Mouse (Mus musculus) stomach, embryonic 14.5 days (tissue): ENCODE results near the gene Parp11. TPM values are rescaled to one million over a fixed set of nuclear protein-coding genes. Genes with fewer than 3 reads are reported as not detected.

Source experiments
- ATAC-seq: fragments of 200-750 bp; cut with Nextera tagmentation; 2 replicates; pipeline ENCODE4 v1.8.0; 2017; ENCODE audit warnings: low read depth, moderate TSS enrichment; ENCODE audit not compliant: insufficient number of reproducible peaks, insufficient read depth, low FRiP score
- H3K27ac ChIP-seq: fragments of 300-500 bp; sonication (generic); 2 replicates; pipeline ENCODE4 v1.5.1; 2014; ENCODE audit warnings: mild to moderate bottlenecking, low read length, moderate library complexity, mixed read lengths
- H3K27me3 ChIP-seq: fragments of 300-500 bp; sonication (generic); 2 replicates; pipeline ENCODE4 v1.6.1; 2014; ENCODE audit warnings: low read length, control low read depth, mixed read lengths; ENCODE audit not compliant: control insufficient read depth, insufficient read depth
- H3K36me3 ChIP-seq: fragments of 300-500 bp; sonication (generic); 2 replicates; pipeline ENCODE4 v1.6.1; 2014; ENCODE audit warnings: mild to moderate bottlenecking, control low read depth, low read length, moderate library complexity, mixed read lengths; ENCODE audit not compliant: control insufficient read depth, insufficient read depth
- H3K4me1 ChIP-seq: fragments of 300-500 bp; sonication (generic); 2 replicates; pipeline ENCODE4 v1.6.1; 2014; ENCODE audit warnings: low read length, control low read depth, mixed read lengths; ENCODE audit not compliant: control insufficient read depth, insufficient read depth
- H3K4me2 ChIP-seq: fragments of 300-500 bp; sonication (generic); replicated peaks from 2 replicates; pipeline ENCODE4 v1.6.1; 2014; ENCODE audit warnings: low read depth, low read length, control low read depth
- H3K4me3 ChIP-seq: fragments of 300-500 bp; sonication (generic); 2 replicates; pipeline ENCODE4 v1.5.1; 2014; ENCODE audit warnings: low read depth, low read length, control low read depth
- H3K9ac ChIP-seq: fragments of 300-500 bp; sonication (generic); replicated peaks from 2 replicates; pipeline ENCODE4 v1.6.1; 2014; ENCODE audit warnings: low read depth, mild to moderate bottlenecking, control low read depth, low read length, moderate library complexity, mixed read lengths
- H3K9me3 ChIP-seq: fragments of 300-500 bp; sonication (generic); 2 replicates; pipeline ENCODE4 v1.6.1; 2016; ENCODE audit warnings: low read depth, low read length, control low read depth; ENCODE audit not compliant: control insufficient read depth
- WGBS: fragments of 180-500 bp; shearing (Covaris S2); extraction: QIAGEN DNeasy Blood & Tissue Kit; methylation state at CpG from one replicate; pipeline ENCODE4 v1.1.7; 2014; 5-methylcytosine and 5-hydroxymethylcytosine counted together
- polyA plus RNA-seq: library from polyadenylated mRNA; unstranded; fragments of >200 nt; fragmentation: Nextera tagmentation; extraction: Ambion mirVana; gene quantifications from 2 replicates; pipeline ENCODE4 v1.2.1, GENCODE M21; 2014

The Parp11 gene
- polyA plus RNA-seq, 1 experiment from 2014 or later = 31.0 TPM

GRCm38 (mm10) chr6:127453407-127454343, 7.0 kb downstream of the Parp11 start:
- Histone ChIP-seq H3K4me3 (peak overlapping the region; percentile 63), H3K4me2 (peak overlapping the region; percentile 58), H3K9me3 (no peaks in the 10 kb centered on the region), H3K27me3 (no peaks in the 10 kb centered on the region), H3K36me3 (no peaks in the 10 kb centered on the region), H3K27ac (peak overlapping the region; percentile 86), H3K4me1 (peaks cover 3% of the 10 kb centered on the region; the same call in 1 of the 2 replicates), H3K9ac (peak overlapping the region; percentile 49)
- under 1% methylated on average over 70 of the region's 70 CpGs for WGBS
- ATAC-seq = peak; percentile 96

- Histone ChIP-seq H3K4me3 (peak overlapping the region; percentile 63), H3K36me3 (no peaks in the 10 kb centered on the region), H3K4me2 (peak overlapping the region; percentile 58), H3K9me3 (no peaks in the 10 kb centered on the region), H3K27me3 (no peaks in the 10 kb centered on the region), H3K9ac (peak overlapping the region; percentile 49; the same call in 1 of the 2 replicates), H3K27ac (no peak overlapping the region), H3K4me1 (peaks cover 3% of the 10 kb centered on the region; the same call in 1 of the 2 replicates)
- 35% methylated on average over 10 of the region's 10 CpGs for WGBS
- ATAC-seq = no peak
Measured at GRCm38 (mm10) chr6:127454344-127454707, 7.7 kb downstream of the Parp11 start.

GRCm38 (mm10) chr6:127454809-127455208, 8.2 kb downstream of the Parp11 start:
- Histone ChIP-seq H3K4me3 (no peak overlapping the region), H3K4me2 (peak overlapping the region; percentile 58), H3K27ac (no peak overlapping the region), H3K4me1 (peaks cover 3% of the 10 kb centered on the region; the same call in 1 of the 2 replicates), H3K36me3 (no peaks in the 10 kb centered on the region), H3K9ac (no peak overlapping the region), H3K9me3 (no peaks in the 10 kb centered on the region), H3K27me3 (no peaks in the 10 kb centered on the region)
- 81% methylated on average over 6 of the region's 6 CpGs for WGBS
- ATAC-seq = no peak

- WGBS = 92% methylated on average over 4 of the region's 4 CpGs
- H3K4me1 ChIP-seq = peaks cover 3% of the 10 kb centered on the region; the same call in 1 of the 2 replicates
- no peak overlapping the region for H3K4me3 ChIP-seq
- ATAC-seq = no peak
- no peaks in the 10 kb centered on the region for H3K36me3 ChIP-seq
- H3K4me2 ChIP-seq = no peak overlapping the region
- no peaks in the 10 kb centered on the region for H3K9me3 ChIP-seq
- no peak overlapping the region for H3K9ac ChIP-seq
- no peak overlapping the region for H3K27ac ChIP-seq
- H3K27me3 ChIP-seq = no peaks in the 10 kb centered on the region
Measured at GRCm38 (mm10) chr6:127455440-127455839, 8.8 kb downstream of the Parp11 start.

GRCm38 (mm10) chr6:127456769-127457168, 10.1 kb downstream of the Parp11 start:
- Histone ChIP-seq H3K4me3 (no peak overlapping the region), H3K9me3 (no peaks in the 10 kb centered on the region), H3K27me3 (no peaks in the 10 kb centered on the region), H3K9ac (no peak overlapping the region), H3K4me2 (no peak overlapping the region), H3K4me1 (peaks cover 3% of the 10 kb centered on the region; the same call in 1 of the 2 replicates), H3K27ac (no peak overlapping the region), H3K36me3 (no peaks in the 10 kb centered on the region)
- ATAC-seq = no peak
- WGBS = 96% methylated on average over 2 of the region's 2 CpGs

- H3K4me3 ChIP-seq = no peak overlapping the region
- 89% methylated on average over 2 of the region's 2 CpGs for WGBS
- no peak overlapping the region for H3K27ac ChIP-seq
- H3K4me1 ChIP-seq = peaks cover 2% of the 10 kb centered on the region; the same call in 1 of the 2 replicates
- H3K36me3 ChIP-seq = no peaks in the 10 kb centered on the region
- no peaks in the 10 kb centered on the region for H3K9me3 ChIP-seq
- ATAC-seq = no peak
- no peak overlapping the region for H3K9ac ChIP-seq
- no peaks in the 10 kb centered on the region for H3K27me3 ChIP-seq
- H3K4me2 ChIP-seq = no peak overlapping the region
Measured at GRCm38 (mm10) chr6:127459776-127460175, 13.1 kb downstream of the Parp11 start.

- 88% methylated on average over 4 of the region's 4 CpGs for WGBS
- no peak overlapping the region for H3K4me3 ChIP-seq
- H3K27me3 ChIP-seq = no peaks in the 10 kb centered on the region
- H3K36me3 ChIP-seq = no peaks in the 10 kb centered on the region
- no peak overlapping the region for H3K9ac ChIP-seq
- no peak for ATAC-seq
- no peak overlapping the region for H3K27ac ChIP-seq
- no peaks in the 10 kb centered on the region for H3K4me1 ChIP-seq
- H3K4me2 ChIP-seq = no peak overlapping the region
- no peaks in the 10 kb centered on the region for H3K9me3 ChIP-seq
Measured at GRCm38 (mm10) chr6:127461491-127461890, 14.9 kb downstream of the Parp11 start.

- WGBS = 89% methylated on average over 6 of the region's 6 CpGs
- no peaks in the 10 kb centered on the region for H3K27me3 ChIP-seq
- H3K27ac ChIP-seq = no peak overlapping the region
- H3K9ac ChIP-seq = no peak overlapping the region
- H3K9me3 ChIP-seq = no peaks in the 10 kb centered on the region
- no peaks in the 10 kb centered on the region for H3K4me1 ChIP-seq
- no peak overlapping the region for H3K4me2 ChIP-seq
- no peak for ATAC-seq
- no peaks in the 10 kb centered on the region for H3K36me3 ChIP-seq
- H3K4me3 ChIP-seq = no peak overlapping the region
Measured at GRCm38 (mm10) chr6:127462251-127462650, 15.6 kb downstream of the Parp11 start.
